Mouse (Mus musculus): ENCODE results near the gene Sypl2.
A peak's percentile ranks its signal among the peaks of the same experiment; 100 is the strongest.

The Sypl2 gene

DNA sequence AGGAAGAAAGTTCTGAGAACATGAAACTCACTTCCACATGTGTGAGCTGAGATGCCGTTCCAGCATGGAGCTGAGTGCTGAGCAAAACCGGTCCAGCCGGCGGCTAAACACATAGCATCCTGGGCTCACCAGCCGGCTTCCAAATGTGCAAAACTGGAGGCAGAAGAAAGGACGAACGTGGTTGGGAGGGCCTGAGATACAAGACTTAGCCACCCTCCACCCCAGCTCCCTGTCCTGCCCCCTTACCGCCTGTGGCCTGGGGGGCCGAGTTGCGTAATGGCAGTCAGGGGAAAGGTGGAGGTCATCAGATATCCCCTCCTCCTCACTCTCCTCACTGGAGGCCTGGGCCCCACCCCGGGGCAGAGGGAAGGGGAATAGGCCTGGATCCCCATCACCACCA, 22.0 kb downstream of the Sypl2 start:
- no peak for DNase-seq

DNA sequence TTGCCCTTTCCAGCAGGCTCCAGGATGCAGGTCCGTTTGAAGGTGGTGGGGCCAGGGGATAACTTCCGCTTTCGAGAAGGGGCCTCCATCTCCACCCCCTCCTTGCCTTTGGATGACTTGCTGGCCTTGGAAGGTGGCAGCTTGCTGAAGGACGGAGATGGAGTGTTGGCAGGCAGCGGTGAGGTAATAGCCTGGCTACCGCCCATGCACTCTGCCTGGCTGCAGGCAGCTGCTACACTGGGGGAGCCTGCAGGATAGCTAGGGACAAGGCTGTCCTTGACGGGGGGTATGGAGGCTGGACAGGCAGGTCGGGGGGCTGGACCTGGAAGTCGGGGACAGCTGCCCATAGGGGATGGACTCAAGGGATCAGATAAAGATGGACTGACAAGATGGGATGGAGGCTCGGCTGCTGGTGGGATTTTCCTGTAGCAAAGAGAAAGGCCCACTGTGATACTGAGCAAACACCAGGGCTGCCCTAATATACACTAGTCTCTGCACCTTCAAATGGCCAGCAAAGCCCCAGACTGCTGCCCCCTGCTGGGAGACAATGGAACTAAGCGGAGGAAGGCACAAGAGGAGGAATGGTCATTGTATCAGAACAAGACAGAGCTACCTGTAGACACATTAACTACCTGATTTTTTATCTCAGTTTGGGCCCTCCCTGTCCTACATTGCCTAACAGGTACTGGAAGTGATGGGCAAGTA, 22.7 kb downstream of the Sypl2 start:
- peak; percentile 77 to 93 for DNase-seq

DNA sequence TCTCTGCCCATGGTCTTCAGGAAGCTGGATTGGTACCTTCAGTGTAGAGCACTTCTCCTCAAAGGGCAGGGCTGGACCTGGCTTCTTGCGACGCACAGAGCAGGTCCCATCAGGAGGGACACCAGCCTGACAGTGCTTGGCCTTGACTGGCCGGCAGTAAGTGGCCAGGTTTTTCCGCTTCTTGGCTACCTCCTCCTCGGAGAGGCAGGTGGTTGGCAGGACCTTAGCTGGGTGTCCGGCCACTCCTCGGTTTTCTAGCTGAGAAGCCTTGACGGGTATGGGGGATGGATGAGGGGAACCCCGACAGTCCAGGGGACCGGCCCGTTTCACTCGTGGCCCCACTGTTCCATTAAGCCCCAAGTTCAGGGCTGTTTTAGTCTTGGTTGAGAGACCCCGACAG, 23.2 kb downstream of the Sypl2 start:
- no peak for DNase-seq

DNA sequence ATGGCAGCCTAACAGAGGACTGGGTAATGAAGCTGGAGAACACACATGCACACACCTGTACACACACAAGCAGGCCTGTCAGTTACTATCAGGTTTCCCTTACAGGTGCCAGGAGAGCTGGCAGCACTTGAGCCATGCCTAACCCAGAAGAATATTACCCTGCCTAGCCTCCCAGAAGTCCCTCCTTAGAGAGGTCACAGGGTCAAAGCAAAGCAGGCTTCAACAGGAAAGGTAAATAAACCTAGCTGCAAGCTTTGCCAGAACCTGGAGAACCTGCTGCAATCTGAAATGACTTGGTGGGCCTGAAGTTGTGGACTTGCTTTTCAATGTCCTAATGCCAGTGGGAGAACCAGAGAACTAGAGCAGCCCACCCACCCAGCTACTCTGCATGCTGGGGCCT, 23.9 kb downstream of the Sypl2 start:
- DNase-seq = no peak

DNA sequence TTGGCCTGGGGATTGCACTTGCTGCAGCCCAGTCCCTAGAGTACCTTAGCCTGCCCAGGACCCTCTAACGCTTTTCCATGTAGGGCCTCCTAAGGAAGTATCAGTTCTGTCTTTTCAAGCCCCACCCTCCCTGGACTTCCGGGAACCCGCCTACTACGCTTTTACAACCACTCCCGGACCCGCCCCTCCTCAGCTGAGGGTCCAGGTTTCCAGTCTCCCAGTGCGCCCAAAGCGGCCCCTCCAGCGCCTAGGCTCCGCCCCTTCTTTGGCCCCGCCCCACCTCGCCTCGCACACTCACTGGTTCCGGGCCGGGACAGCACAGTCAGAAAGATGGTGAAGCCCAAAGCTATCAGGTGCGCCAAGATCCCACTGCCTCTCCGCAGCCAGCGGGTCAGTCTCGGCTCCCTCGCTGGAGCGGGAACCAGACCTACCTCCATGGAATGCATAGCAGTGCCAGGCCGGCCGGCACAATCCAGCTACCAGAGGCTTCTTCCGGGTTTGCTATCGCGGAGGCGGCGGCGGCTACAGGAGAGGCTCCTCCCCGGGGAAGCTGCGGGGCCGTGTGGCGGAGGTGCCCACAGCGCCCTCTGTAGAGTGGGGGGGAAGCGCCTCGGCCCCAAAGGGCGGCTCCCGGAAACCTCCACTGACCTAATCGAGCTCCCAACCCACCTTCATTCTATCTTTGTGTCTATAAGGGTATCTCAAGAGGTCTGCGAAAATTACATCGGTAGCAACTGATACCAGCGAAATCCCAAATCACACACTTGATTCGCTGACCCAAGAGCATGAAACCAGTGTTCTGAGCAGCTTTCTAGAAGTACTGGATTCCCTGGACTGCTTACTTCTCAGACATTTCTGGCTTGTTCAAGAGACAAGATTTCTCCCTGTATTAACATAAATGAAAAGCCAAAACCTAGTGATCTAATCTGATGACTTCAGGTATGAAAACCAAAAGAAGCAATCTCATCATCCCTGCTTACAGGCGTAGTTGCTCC, 25.8 kb downstream of the Sypl2 start, which contains the start of gene Cyb561d1:
Gene Cyb561d1 (minus strand): TSS at position 884 of the 995 bp plus-strand sequence.
- peak; percentile 96 to 98 for DNase-seq

DNA sequence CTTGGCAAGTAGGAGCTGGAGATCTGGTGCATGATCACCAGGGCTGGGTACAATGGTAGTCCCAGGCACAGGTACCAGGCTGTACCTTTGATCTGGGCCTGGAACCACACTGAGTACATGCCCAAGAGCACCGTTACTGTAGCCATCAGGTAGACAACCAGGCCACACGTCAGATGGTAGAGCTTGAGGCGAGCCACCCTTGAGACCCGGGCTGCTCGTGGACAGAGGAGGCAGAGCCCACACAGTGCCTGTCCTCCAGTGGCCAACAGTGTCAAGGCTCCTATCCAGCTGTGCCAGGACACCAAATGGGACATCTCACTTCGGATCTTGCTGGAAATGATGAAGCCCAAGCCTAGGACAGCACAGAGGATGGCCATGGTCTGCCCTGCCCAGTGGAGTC, 27.2 kb downstream of the Sypl2 start:
- DNase-seq = no peak

DNA sequence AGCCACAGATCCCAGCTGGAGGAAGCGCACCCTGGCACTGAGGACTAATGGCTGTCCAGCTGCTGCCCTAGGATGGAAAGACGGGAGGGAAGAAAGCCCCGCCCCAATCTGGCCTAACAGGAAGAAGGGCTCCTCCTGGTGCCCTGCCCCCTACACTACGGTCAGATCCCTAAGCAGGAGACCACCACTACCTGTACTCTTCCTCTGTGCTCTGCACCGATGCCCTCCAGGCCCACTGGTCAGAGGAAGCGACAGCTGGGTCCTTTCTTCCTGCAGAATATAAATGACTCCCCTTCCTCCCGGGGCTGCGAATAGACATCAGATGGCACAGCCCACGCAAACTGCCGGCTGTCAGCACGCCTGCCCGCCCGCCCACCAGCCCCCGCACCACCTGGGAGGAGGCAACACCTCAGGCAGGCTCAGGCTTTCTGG, 29.4 kb downstream of the Sypl2 start:
- DNase-seq = peak in 1 of 2 experiments; percentile 49

DNA sequence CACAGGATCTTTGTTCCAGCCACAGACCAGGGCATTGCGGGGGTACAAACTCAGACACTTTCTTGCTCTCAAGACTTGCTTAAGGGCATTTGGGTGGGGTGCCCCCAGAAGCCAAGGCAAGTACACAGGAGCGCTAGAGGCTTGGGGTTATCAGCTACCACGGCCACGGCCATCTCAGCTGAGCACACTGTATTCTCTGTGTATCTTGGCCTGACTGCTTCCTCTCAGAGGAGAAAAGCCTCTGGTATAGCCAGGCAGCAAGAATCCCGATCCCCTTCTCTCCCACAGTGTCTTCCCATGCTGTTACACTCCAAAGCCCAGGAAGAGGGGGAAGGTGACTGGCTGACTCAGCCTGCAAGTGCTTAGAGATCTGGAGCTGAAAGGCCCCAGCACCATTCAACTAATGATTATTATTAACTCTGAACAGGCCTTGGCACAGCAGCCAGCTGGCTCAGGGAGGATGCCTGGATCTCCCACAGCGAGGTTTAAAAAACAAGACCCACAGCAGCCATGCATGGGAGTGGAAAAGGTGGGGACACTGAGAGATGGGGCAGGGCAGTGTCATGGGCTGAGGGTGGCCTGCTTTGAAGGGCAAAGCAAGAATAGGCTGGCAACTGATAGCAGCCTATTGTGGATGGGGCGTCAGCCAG, 30.4 kb downstream of the Sypl2 start:
- no peak for DNase-seq

DNA sequence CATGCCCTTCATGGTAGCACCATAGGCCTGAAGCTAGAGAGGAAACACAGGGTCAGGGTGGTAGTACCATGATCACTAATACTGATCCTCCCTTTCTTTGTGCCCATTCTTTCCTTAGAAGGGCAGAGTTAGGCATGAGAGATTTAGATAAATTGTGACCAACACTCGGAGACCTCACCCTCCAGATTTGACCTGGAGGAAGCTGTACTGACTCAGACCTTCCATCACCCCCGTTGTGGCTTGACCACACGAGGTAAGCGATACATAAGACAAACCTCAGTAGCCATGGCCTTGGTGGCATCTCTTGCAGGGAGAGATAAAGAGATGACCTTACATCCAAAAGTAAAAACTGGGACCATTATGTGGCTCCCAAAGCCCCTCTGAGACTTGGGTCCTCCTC, 31.2 kb downstream of the Sypl2 start:
- no peak for DNase-seq

DNA sequence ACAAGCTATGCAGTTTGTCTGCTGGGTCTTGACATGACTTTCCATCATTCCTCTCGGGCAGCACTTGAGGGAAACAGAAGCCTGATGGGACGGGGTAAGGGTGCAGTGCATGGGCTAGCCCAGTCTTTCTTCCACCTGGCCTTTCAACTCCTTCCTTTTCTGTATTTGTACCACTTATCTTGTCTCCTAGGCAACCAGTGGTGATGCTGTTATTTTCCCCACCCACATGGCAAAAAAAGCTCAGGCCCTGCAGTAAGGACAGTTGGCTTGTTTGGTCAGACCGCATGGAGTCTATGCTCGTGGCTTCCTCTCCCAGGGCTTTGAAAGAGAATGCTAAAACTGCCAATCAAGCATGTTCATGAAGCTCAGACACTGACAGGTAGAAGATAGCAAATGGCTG, 32.8 kb downstream of the Sypl2 start:
- DNase-seq = no peak

DNA sequence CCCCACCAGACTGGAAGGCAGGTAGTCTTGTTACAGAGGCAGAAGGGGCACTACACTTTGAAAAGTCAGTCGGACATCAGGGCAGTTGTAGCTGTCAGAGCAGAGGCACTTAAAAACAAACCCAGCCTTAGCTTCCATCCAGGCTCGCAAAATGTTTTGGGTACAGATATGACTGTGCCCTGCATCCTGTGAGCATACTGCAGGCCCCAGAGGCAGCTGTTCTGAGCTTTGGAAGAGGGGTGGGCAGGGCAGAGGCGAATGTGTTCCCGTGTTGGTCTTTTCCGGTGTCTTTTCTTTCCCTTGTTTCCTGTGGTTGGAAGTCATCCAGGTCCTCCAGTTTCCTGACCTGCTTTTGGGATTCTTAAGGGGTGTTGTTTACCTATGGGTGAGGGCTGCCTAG, 36.6 kb downstream of the Sypl2 start:
- no peak for DNase-seq

DNA sequence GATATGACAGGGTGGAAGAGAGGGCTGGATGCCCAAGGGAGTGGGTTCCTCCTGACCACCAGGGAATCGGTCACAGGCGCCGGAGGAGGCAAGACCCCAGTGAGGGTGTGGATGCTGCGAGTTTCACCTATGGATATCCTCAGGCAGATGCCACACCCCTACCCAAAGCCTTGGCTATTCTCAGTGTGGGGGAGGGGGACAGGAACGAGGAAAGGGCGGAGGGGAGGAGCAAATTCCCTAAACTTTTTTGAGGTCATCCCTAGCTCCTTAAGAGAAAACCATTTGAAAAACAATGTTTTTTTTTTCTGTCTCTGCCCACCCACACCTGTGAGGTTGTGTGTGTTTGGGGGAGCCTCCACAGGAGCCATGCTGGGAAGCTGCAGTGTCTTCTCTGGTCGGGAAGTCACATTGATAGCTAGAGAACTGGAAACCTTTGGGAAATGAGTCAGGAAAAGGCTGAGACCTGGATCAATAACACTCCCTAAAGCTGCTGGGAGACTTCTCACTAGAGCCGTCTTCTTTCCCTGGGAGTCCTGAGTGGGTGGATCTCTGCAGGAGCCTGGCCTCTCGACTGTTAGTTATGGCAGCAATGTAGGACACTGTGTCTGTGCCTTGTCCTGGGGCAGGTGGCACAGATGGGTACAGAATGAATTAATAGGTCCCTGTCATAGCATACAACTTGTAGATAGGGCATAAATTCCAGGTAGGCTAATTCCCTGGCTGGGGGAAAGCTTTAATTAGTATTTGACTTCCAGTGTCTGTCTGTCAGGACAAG, 37.5 kb downstream of the Sypl2 start:
- no peak for DNase-seq

DNA sequence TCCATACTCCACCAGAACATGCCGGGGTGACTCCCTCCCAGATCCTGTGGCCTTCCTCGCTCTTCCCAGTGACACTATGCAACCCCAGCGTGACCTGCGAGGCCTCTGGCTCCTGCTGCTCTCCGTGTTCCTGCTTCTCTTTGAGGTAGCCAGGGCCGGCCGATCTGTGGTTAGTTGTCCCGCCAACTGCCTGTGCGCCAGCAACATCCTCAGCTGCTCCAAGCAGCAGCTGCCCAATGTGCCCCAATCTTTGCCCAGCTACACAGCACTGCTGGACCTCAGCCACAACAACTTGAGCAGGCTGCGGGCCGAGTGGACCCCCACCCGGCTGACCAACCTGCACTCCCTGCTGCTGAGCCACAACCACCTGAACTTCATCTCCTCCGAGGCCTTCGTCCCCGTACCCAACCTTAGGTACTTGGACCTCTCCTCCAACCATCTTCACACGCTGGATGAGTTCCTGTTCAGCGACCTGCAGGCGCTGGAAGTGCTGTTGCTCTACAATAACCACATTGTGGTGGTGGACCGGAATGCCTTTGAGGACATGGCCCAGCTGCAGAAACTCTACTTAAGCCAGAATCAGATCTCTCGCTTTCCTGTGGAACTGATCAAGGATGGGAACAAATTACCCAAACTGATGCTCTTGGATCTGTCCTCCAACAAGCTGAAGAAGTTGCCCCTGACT, 39.2 kb downstream of the Sypl2 start:
- DNase-seq = no peak

DNA sequence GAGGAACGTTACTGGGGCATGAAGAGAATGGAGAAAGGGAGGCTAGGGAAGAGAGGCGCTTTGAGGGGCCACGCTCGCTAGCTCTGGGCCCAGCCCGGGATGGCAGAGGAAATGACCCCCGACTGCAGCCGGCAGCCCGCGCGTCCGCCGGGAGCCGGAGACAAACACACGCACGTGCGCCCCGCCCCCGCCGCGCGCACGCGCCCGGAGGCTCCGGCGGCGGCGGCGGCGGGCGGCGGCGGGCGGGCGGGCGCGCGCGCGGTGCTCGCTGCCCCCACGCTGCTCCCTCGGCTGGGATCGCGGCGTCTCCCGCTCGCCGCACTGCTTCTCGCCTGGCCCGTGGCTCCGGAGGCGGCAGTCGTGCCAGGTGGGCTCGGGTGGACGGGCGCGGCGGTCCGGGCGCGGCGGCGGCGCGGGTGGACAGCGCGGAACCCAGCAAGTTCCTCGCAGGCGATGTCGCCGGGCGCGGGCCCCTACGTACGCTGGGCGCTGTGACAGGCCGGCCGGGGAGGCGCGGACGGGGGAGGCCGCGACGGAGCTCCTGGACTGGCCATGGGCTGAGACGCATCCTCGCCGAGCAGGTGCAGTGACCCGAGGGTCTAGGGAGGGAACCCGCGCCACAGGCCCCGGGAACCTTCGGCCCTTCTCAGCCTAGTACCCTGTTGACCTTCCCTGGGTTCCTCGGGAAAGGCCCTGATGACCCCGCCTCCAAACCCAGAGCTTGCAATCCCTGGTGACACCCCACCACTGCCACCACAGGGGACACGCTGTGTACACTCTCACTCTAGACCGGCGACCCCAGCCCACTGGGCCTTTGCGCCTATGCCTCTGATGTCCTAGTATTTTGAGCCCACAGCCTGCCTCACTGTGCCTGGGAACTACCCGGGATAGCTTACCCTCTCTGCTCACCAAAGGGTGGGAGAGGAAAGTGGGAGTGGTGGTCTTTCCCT, 40.1 kb downstream of the Sypl2 start, which contains the start of gene Amigo1:
Gene Amigo1 (plus strand): TSS at position 238 of the 950 bp plus-strand sequence.
- DNase-seq = peak; percentile 40 to 81

DNA sequence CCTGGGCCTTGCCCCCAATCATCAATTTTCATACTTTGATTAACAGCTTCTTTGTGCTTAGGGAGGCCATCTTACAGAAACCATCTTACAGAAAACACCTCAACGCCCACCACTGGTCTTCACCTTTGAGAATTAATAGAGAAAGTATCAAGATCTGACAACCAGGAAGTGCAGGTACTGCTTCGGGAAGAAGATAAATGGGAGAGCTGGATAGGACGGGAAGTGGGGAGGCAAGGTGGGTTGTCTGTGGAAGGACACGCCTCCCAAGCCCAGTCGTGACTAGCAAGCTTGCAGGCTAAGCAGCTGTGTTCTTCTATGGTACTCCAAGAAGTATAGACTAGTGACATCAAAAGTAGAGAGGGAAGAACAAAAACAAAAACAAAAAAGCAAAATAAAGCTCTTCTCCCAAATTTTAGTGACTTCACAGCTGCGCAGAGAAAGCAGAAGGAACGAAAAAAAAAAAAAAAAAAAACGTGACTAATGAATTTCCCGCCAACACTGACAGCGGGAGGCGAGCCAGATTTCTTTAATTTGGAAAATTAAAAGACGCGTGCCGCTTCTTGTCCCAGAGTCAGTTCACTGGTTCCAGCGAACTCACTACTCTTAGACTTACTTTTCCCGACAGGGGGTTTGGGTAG, 40.9 kb downstream of the Sypl2 start:
- peak; percentile 25 to 37 for DNase-seq

DNA sequence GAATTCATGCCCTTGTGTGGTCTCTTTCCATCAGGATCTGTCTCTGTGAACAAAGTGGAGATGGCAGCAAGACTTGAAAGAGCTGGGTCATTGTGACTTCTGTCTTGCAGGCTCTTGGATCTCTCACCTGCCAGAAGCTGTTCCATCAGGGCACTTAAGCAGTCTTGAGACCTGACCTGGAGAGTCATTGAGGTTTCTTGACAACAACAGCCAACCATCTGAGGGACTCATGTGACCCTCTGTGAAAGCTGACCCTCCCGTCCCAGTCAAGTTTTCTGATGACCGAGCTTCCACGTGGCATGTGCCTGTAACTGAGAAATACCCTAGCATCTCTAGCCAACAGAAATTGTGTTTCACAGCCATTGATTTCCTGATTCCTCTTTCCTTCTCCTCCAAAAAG, 41.7 kb downstream of the Sypl2 start:
- no peak for DNase-seq

DNA sequence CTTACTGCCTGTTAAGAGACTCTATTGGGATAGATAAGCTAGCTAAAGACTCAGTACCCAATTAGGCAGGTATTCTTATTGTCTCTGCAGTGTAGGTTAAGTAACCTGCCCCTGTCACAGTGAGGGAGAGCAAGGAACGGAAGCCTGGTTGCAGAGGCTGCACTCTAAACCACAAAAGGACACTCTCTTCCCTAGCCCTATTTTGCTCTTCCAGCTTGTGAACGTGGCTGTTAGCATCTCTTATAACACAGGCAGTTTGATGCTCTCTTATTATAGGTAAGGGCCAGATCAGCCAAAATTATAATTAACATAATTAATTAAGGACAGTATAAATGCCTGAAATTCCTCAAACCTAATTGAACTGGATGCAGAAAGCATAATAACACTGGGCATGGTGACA, 45.9 kb downstream of the Sypl2 start:
- DNase-seq = no peak

DNA sequence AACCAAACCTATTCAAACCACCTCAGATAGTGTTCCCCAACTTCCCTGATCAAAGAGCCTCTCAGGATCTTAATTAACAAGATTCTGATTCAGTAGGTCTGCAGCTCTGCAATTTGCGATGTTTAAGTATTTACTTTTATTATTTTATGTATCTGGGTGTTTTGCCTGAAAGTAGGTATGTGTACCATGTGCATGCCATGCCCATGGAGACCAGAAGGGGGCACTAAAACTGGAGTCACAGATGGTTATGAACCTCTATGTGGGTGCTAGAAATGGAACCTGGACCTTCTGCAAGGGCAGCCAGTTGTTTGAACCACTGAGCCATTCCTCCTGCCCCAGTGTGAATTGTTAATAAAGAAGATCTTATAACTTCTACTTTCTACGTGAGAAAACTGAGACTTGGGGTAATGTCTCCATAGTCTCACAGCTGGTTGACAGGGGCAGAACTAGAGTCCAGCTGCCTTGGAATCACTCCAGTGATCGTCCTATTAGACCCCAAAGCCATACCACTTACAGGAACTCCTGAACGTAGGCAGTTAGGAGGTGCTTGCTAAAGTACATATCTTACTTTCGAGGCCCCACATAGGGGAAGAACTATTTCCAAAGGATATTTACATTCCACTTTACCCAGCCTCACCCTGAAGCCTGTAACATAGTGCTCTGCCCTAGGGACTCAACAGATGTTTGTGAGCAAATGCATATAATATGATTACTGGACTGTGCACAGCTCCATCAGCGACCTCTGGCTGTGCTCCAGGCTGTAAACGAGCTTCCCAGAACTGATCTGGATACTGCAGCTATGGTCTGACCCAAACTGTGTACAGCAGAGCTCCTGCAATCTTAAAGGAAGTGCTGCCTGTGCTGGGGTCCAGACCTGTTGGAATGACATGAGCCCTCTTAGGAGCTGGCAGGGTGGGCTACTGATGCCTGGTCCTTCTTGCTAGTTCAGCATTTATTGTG, 47.4 kb downstream of the Sypl2 start:
- DNase-seq = no peak

Measured in kidney, postnatal 36 days (tissue).